Mouse (Mus musculus) T-cell, adult 66 days (primary cell): ENCODE results near the gene Cited1. TPM values are rescaled to one million over a fixed set of nuclear protein-coding genes. Genes with fewer than 3 reads are reported as not detected.

Source experiments
- total RNA-seq, 2 experiments: library from RNA; stranded (reverse); gene quantifications; 3 replicates in 1 of 2; 4 replicates in 1 of 2; pipeline ENCODE4 v1.2.4; 2023

Gene Cited1
- total RNA-seq = not detected

GRCm38 (mm10) chrX:102251937-102252860 lies at the start of gene Cited1:
Gene Cited1, minus strand, starts transcription at chrX:102252181.

Other genes with a start within 250 kb of the Cited1 start
- under 1 TPM; 0.50 to 0.59 TPM for gene Rtl5, start 180.9 kb downstream of the Cited1 start, total RNA-seq
- gene Pin4, start 132.7 kb downstream of the Cited1 start, total RNA-seq = 10 to 100 TPM; 21.7 to 29.7 TPM
- 1 to 10 TPM; 2.0 to 3.5 TPM for gene Ercc6l, start 95.1 kb downstream of the Cited1 start, total RNA-seq
- gene Rps4x, start 62.8 kb downstream of the Cited1 start, total RNA-seq = 1,000 to 10,000 TPM; 3,263 to 4,079 TPM